Mouse (Mus musculus): ENCODE measurements around the gene Tmem150c.
A peak's percentile ranks its signal among the peaks of the same experiment; 100 is the strongest.

Gene Tmem150c

GRCm38 (mm10) chr5:100054807-100055547 is 104.6 kb downstream of the Tmem150c start:
- DNase-seq (ENCODE audit: low spot score), result no peak

GRCm38 (mm10) chr5:100052728-100053127 is 106.9 kb downstream of the Tmem150c start:
- no peak for DNase-seq (ENCODE audit: low spot score)

GRCm38 (mm10) chr5:100049904-100050303 is 109.7 kb downstream of the Tmem150c start:
- DNase-seq (ENCODE audit: low spot score), result no peak

GRCm38 (mm10) chr5:100047871-100048270 is 111.7 kb downstream of the Tmem150c start:
- DNase-seq (ENCODE audit: low spot score), result peak; percentile 37

- peak; percentile 36 for DNase-seq (ENCODE audit: low spot score)
These were observed 112.4 kb downstream of the Tmem150c start for GRCm38 (mm10) chr5:100047143-100047640.

- DNase-seq (ENCODE audit: low spot score), result no peak
These were observed 113.5 kb downstream of the Tmem150c start for GRCm38 (mm10) chr5:100046096-100046495.

GRCm38 (mm10) chr5:100044621-100045020 is 115.0 kb downstream of the Tmem150c start:
- DNase-seq (ENCODE audit: low spot score), result no peak

GRCm38 (mm10) chr5:100044030-100044429 is 115.6 kb downstream of the Tmem150c start:
- DNase-seq (ENCODE audit: low spot score), result no peak

- DNase-seq (ENCODE audit: low spot score), result no peak
These were observed 116.2 kb downstream of the Tmem150c start for GRCm38 (mm10) chr5:100043361-100043760.

GRCm38 (mm10) chr5:100042467-100042866 is 117.1 kb downstream of the Tmem150c start:
- DNase-seq (ENCODE audit: low spot score), result no peak

- DNase-seq (ENCODE audit: low spot score), result no peak
These were observed 118.3 kb downstream of the Tmem150c start for GRCm38 (mm10) chr5:100041272-100041671.

GRCm38 (mm10) chr5:100040281-100040784 is 119.3 kb downstream of the Tmem150c start:
- DNase-seq (ENCODE audit: low spot score), result peak; percentile 62

- peak; percentile 98 for DNase-seq (ENCODE audit: low spot score)
These were observed 119.9 kb downstream of the Tmem150c start, which contains the start of the genes Hnrnpdl and Enoph1 for GRCm38 (mm10) chr5:100039602-100040142. Gene Hnrnpdl (minus strand): TSS chr5:100039664. Gene Enoph1 (plus strand): TSS chr5:100039985.

- DNase-seq (ENCODE audit: low spot score), result peak; percentile 95
These were observed 120.7 kb downstream of the Tmem150c start for GRCm38 (mm10) chr5:100038714-100039601.

- DNase-seq (ENCODE audit: low spot score), result peak; percentile 89
These were observed 121.5 kb downstream of the Tmem150c start for GRCm38 (mm10) chr5:100037965-100038713.

GRCm38 (mm10) chr5:100036681-100037080 is 122.9 kb downstream of the Tmem150c start:
- DNase-seq (ENCODE audit: low spot score), result no peak

- no peak for DNase-seq (ENCODE audit: low spot score)
These were observed 123.7 kb downstream of the Tmem150c start for GRCm38 (mm10) chr5:100035950-100036349.

- DNase-seq (ENCODE audit: low spot score), result no peak
These were observed 127.0 kb downstream of the Tmem150c start for GRCm38 (mm10) chr5:100032646-100033045.

GRCm38 (mm10) chr5:100032107-100032506 is 127.5 kb downstream of the Tmem150c start:
- DNase-seq (ENCODE audit: low spot score), result no peak

GRCm38 (mm10) chr5:100030069-100030468 is 129.5 kb downstream of the Tmem150c start:
- DNase-seq (ENCODE audit: low spot score), result no peak

All from yolk sac, embryonic 10.5 days (tissue).